Mouse (Mus musculus): Measurements from ENCODE around the gene Spry1.

Spry1 gene

DNA sequence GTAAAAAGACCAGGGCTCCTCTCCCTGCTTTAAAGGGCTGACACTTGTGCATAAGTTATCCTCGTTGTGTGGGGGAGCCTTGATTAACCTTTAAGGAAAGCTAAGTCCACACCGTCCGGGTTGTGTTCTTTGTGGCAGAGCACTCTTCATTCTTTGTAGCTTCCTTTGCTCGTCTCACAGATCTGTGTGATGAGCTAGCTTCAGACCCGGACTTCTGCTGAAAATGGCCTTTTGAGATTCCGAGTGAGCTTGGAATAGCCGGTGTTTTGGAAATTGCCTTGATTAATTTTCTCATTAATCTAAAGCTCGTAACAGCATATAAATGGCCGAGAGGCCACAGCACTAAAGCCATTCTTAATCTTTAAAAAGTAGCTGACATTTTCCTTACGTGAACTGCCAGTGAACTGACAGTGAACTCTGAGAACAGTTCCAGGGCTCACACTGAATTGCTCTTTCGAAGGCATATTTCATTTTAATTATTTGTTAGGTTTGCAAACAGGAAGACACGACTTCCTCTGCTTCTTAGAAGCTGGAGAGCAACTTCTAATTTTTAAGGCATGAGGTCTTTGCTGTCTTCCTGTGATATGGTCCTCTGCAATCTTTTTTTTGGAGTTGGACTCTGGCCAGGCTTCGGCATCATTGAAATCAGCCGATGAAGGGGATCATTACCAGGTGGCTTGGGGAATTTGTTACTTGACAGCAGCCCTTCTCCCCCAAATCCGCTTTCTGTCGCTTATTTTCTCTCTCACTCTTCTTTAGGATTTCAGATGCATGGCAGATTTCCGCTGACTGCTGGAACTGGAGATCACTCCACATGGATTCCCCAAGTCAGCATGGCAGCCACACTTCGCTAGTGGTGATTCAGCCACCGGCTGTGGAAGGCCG, 2.3 kb downstream of the Spry1 start:
- no peak for DNase-seq (ENCODE audit: low spot score in 2 of 2)

DNA sequence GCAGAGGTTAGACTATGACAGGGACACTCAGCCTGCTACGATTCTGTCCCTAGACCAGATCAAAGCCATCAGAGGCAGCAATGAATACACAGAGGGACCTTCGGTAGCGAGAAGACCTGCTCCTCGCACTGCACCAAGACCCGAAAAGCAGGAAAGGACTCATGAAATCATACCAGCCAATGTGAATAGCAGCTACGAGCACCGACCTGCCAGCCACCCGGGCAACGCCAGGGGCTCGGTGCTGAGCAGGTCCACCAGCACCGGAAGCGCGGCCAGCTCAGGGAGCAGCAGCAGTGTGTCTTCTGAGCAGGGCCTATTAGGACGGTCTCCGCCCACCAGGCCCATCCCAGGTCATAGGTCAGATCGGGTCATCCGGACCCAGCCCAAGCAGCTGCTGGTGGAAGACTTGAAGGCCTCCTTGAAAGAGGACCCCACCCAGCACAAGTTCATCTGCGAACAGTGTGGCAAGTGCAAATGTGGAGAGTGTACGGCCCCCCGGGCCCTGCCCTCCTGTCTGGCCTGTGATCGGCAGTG, 3.0 kb downstream of the Spry1 start:
- no peak for DNase-seq (ENCODE audit: low spot score in 2 of 2)

DNA sequence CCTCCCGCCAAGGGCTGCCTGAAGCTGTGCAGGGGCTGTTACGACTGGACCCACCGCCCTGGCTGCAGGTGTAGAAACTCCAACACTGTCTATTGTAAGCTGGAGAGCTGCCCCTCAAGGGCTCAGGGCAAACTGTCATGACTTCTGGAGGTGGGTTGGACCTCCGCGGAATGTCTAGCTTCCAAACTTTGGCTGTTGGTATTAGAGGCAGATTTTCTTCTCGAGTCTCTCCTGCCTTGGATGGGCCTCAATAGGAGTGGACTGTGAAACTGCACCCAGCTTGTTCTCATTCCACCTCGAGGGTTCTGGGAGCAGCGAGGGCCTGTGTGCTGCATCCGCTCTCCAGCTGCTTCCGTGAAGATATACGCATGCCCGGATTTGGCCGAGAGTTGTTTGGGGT, 3.7 kb downstream of the Spry1 start:
- DNase-seq (ENCODE audit: low spot score in 2 of 2): no peak

DNA sequence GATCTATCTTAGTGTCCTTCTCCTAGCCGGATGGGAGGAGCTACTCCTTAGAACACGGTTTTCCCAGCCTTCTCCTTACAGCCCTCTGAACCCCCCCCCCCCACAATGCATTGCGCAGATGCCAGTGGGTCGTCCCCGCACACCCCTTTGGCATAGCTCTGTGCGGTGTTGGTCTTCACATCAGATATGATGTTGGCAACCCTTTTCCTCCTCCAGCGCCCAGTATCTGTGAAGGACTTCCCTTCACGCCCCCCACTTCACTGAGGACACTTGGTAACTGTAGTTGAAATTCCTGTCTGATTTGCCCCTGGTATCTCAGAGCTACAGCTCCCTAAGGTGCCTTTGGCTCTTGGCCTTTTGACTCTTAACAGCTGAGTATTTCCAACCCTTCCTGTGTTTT, 4.2 kb downstream of the Spry1 start:
- no peak for DNase-seq (ENCODE audit: low spot score in 2 of 2)

DNA sequence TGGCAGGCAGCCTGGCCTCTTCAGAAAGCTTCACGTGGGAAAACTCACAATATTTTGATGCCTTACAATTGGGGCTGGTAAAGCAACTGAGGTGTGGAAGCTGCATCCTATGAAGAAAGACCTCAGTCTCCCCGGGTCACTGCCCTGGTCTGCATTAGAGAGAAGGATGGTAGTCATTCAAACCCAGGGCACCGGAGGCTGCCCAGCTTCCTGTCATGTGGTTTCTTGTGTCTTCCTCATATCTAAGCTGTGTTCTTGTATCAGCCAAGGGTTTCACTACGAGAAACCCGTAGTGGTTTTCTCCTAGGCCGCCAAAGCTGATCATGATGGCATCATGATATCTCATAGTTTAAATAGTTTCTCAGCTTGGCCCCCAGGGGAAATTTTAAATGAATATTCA, 5.3 kb downstream of the Spry1 start:
- no peak for DNase-seq (ENCODE audit: low spot score in 2 of 2)

DNA sequence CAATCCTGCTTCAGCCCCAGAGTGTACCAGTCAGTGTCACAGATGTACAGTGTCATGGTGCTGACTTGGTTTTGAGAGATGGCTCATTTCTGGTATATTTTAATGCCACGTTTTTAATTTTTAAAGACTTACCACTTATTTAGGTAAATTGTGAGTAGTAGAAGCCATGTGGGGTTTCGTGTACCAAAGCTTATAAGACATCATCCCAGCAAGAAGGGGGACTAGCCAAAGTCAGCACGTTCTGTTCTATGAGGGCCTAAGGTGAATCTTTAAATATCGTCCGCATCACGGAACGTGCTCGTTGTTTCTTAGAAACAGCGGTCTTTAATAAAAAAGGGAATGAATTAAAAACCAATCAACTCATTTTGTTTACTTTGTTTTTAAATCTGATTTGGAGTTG, 6.5 kb downstream of the Spry1 start:
- DNase-seq (ENCODE audit: low spot score in 2 of 2): no peak

DNA sequence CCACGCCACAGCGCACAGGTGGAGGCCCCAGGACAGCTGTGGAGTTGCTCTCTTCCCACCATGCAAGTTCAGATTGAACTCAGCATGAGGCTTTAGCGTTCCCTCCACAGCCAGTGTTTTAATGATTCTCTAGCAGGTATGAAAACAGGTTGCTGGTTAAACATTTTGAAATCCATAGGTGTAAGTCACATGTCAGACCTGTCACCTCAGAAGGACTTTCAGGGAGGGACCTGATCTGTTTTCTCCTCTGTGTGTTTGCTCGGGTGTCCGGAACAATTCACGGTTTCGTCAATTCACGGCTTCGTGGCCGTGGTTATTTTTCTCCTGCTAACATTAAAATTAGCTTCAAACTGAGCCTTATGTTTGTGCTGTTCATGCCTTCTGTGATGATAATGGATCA, 7.5 kb downstream of the Spry1 start:
- DNase-seq (ENCODE audit: low spot score in 2 of 2): no peak

DNA sequence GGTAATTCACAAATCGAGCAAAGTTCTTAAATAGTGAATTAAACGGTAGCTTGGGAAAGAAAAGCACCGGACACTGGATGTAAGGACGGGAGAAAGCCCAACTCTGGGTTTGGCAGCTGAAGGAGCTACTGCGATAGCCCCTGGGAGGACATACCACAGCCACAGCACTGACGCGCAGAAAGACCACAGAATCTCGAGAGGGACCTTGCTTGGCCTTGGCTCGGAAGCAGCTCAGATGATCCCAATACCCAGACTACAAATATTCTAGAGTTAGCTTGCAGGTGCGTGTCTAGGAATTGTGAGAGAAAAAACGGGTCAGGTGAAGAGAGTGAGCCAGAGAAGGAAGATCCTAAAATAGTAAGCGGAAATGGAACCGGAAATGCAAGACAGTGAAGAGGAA, 8.5 kb downstream of the Spry1 start:
- no peak for DNase-seq (ENCODE audit: low spot score in 2 of 2)

DNA sequence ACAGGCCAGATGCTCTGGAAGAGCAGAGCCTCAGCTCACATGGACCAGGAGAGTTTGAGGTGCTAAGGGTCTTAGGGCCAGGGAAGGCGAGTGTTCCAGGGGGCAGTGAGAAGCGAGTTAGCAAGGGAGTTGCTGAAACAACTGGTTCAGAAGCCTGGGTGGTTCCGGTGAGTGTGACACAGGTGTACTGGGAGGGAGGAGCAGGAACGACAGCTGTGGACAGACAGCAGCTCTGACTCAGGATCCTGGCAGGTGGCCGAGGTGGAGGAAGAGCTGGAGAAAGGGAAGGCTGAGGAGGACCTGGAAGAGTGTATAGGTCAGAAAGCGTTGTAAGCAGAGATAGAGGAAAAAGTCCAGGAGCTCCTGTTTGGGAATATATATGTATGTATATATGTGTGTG, 9.5 kb downstream of the Spry1 start:
- DNase-seq (ENCODE audit: low spot score in 2 of 2): no peak

DNA sequence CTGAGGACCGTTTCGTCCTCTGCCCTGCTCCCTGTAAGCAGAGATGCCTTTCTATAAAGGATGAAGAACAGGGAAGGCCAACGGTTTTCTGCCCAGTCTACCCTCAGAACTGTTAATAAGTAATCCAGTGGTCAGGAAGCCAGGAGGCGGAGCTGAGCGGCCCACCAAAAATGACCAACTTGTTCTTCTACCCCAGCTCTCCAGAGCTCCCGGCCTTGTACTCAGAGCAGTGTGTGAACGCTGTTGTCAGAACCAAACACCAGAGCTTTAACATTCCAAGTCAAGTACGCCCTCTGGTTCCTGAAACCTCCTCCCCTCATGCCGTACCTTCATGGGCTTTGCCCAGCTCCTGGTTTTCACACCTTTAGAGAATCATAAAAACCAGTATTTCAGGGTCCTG, 12.8 kb downstream of the Spry1 start:
- DNase-seq (ENCODE audit: low spot score in 2 of 2): no peak

DNA sequence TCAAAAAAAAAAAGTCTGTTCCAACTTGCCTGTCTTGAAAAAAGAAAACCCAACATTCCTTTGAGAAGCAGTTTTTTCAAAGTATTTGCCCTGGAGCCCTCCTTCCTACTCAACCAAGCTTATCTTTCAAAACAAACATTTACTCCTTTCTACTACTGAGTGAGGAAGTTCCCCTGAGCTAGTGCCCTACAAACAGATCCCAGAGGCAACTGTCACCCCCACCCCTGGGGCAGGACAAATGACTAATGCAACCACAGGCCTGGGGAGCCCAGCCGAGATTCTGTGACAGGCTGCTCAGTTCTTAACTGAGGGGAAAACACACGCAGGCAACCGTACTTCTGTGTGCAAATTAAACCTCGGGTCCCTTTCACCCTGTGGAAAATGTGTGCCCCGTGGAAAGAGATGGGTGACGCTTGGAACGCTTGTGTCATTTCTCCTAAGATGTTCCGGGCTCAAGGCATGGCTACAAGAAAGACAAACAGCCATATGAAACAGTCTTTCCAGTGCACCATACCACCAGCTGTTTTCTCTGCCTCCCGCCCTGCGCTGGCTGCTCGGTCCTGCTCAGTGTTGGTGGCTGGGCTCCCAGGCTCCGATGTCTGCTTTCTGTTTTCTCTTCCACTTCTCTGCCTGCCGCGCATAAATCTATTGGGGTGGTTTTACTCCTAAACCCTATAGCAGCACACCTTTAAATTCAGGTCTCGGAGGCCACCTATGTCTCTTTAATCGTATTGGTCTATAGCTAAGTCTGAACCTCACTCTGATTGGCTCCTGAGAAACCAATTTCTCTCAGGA, 14.4 kb downstream of the Spry1 start:
- no peak for DNase-seq (ENCODE audit: low spot score in 2 of 2)

DNA sequence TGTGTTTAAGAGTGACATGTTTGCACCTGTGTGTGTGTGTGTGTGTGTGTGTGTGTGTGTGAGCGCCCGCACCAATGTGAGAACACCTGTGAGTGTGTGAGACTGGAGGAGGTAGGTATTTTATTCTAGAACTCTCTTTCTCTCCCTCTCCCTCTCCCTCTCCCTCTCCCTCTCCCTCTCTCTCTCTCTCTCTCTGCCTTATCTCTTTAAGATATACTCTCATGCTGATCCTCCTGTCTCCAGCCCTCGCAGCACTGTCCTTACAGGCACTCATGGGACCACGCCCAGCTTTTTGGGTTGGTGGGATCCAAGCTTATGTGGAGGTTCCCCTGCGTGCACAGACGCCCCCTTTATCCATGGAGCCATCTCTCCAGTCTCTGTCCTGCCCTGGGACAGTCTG, 15.0 kb downstream of the Spry1 start:
- DNase-seq (ENCODE audit: low spot score in 2 of 2): no peak

DNA sequence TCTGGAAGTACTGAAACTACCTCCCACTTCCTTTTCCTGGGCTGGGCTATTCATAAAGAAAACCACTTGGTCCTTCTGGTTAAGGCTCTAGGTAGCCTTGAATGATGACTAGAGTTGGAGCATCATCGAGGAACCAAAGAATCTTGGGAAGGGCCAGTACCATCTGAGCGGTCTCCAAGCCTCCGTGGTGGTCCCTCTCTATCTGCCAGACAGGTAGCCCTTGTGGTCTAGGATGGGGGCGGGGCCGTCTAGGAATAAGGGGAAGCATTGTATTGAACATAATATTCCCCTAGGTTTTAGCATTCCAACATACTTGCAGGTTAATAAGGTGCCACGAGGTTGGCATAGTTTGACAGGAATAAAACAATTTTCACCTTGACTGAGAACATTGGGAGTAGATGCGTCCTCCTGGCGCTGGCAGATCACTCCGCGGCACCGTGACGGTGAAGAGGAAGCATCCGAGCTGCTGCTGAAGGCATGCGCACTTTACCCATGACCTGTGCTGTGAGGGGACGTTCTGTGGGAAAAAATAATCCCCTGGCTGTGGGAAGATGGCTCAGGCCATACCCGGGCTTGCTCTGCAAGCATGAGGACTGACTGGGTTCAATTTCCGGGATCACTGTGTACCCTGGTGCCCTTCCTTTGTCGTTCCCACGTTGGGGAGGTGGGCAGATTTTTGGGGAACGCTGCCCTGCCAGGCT, 16.3 kb downstream of the Spry1 start:
- no peak for DNase-seq (ENCODE audit: low spot score in 2 of 2)

DNA sequence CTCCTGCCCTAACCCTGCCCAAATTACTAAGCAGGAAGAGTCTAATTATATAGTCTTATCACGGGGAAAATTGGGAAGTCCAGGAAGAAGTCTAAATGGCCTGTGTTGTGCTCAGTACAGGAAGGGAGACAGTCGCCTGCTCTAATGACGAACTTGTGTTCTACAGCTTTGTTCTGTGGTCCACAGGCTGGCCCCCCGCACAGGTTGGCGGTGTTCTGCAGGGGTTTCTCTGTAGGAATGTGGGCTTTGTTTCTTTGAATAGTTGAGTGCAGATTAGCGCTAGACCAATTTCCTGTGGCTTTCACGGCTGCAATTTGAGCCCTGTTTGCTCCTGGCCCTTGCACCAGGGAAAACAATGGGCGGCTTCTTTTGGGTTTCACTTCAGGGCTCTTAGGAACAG, 17.3 kb downstream of the Spry1 start:
- no peak for DNase-seq (ENCODE audit: low spot score in 2 of 2)

DNA sequence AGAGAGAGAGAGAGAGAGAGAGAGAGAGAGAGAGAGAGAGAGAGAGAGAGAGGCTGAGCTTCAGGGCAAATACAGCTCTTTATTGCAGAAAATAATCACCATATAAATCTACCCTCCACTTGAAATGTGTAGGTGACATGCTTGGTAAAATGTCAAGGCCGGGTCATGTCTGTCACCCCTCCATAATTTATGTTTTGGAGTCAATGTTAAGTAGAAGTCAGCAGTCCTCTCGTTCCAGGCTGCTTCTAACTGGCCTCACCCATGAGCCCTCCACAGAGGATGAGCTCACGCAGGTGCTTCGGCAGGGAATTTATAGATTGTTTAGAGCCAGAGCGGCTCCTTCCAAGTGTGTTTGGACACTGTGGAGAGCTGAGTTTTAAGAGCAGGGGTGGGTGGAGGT, 18.4 kb downstream of the Spry1 start:
- no peak for DNase-seq (ENCODE audit: low spot score in 2 of 2)

DNA sequence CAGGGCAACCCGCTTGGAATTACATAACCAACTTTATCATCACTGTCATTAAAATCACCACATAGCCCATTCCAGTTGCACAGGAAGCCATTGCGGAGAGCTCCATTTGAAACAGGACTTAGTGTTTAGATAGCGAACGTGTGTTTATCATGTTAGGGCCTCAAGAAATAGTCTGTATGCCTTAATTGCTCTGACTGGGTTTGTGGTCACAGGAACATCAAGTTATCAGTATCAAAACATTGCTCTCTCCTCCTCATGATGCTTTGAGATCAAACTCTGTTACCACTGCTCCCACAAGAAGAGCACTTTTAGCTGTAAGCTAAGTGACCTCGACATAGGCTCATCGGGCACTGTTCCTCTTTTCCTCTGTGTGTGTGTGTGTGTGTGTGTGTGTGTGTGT, 19.9 kb downstream of the Spry1 start:
- no peak for DNase-seq (ENCODE audit: low spot score in 2 of 2)

DNA sequence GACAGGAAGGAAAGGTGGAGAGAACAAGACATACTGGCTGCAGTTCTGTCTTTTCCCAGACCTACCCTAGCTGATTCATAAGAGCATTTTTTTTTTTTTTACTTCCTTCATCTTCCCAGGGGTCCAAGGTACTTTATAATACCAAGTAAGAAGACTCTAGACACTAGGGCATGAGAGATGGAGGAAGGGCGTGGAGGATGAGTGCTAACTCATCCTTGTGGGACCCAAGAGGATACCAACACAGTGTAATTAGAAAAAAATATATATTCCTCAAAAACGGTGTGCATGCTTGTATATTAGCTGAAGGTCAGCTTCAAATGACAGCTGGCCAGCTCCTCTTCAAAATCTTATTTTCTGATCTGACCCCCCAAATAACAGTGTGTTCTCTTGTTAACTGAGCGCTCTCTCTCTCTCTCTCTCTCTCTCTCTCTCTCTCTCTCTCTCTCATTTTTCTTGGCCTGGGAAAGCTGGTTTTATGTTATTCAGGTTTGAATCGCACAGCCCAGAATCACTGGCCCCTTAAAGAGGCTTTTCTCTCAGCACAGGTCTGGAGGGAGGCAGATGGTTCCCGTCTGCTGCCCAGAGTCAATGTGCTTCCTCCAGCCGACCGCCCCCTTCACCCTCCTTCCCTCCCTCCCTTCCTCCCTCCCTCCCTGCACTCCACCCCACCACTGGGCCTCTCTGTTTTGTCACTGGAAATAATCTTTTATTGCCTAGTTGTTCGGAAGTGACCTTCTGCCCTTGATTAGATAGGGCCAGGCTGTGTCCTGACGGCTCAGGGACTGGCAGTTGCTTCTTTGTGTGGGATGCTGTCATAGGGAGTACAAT, 26.8 kb downstream of the Spry1 start:
- no peak for DNase-seq (ENCODE audit: low spot score in 2 of 2)

DNA sequence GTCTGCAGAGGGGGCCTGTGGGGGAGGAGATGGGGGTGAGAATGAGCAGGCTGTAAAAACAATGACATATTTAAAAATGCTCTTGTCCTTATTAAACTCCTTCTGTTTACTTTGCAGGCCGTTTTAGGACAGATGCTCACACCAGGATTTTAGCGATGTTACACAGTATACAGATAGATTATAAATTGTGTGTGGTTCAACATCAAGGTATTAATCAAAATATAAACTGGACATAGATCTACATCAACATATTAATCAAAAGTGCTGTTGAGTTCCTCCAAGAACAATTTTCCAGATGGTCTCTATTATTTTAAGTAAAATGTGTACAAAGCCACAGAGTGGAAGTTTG, 27.3 kb downstream of the Spry1 start:
- no peak for DNase-seq (ENCODE audit: low spot score in 2 of 2)

DNA sequence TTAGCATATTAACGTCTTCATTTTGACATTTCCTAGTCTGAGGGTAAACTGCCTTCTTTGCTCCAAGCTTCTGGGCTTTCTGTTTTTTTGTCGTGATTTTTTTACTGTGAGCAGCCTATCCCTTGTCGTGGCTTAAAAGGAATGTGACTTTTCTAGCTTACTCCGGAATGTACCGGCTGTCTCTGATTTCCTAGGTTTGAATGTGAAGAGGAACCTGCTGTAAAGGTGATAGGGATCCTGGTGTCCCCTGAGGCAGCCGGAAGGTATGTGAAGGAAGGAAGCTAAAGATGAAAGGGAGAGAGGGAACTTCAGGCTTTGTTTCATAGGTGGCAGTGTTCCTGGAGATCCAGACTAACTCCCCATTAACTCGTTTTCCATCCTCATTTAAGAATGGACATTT, 28.0 kb downstream of the Spry1 start:
- DNase-seq (ENCODE audit: low spot score in 2 of 2): no peak

DNA sequence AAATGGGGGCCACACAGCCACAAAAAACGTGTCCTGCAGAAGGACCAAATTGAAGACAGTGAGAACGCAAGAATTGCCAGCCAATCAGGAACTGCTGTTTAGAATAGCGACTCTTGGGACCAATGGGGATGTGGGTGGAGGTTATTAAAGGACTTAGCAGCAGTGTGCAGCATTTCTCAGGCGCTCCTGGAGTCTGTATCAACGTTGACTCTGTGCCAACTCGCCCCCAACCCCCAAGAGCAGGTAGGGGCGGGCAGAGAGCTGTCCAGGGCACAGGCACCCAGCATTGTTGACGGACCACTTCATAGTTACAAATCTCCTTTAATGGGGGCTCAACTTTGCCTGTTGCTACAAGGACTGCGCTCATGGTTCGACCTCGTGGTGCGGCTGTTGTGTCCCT, 28.9 kb downstream of the Spry1 start:
- no peak for DNase-seq (ENCODE audit: low spot score in 2 of 2)

DNA sequence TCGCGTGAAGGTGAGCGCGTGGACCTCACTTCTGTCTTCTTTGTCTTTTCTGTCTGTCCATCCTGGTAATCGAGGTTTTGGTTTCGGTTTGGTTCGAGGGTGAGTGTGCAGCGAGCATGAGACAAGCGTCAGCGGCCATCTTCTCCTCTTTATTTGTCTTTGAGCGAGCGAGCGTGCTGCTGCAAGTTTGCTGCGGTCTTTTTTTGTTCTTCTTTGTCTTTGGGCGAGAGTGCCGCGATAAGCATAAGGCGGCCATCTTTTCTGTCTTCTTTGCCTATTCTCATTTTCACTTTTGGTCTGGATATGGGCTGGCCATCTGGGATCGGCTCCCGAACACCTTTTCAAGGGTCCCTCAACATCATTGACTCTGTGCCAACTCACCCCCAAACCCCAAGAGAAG, 29.4 kb downstream of the Spry1 start:
- DNase-seq (ENCODE audit: low spot score in 2 of 2): no peak

All from frontal cortex, postnatal 25 days (tissue).